Mouse (Mus musculus) forebrain, embryonic 15.5 days (tissue): Measurements from ENCODE around the gene Tas2r144. TPM values are rescaled to one million over a fixed set of nuclear protein-coding genes. Genes with fewer than 3 reads are reported as not detected.
A peak's percentile ranks its signal among the peaks of the same experiment; 100 is the strongest.

Source experiments
- ATAC-seq: fragments of 200-750 bp; cut with Nextera tagmentation; replicated peaks from 2 replicates; pipeline ENCODE4 v1.8.0; 2017; ENCODE audit warnings: mild to moderate bottlenecking, moderate TSS enrichment, moderate library complexity
- H3K27ac ChIP-seq: fragments of 300-500 bp; sonication (generic); replicated peaks from 2 replicates; pipeline ENCODE4 v1.5.1; 2015; ENCODE audit warnings: mild to moderate bottlenecking, inconsistent platforms
- H3K27me3 ChIP-seq: fragments of 300-500 bp; sonication (generic); 2 replicates; pipeline ENCODE4 v1.6.1; 2015; ENCODE audit warnings: inconsistent platforms
- H3K36me3 ChIP-seq: fragments of 300-500 bp; sonication (generic); 2 replicates; pipeline ENCODE4 v1.6.1; 2015; ENCODE audit warnings: mild to moderate bottlenecking, inconsistent platforms
- H3K4me1 ChIP-seq: fragments of 300-500 bp; sonication (generic); 2 replicates; pipeline ENCODE4 v1.6.1; 2015; ENCODE audit warnings: inconsistent platforms
- H3K4me2 ChIP-seq: fragments of 300-500 bp; sonication (generic); replicated peaks from 2 replicates; pipeline ENCODE4 v1.6.1; 2015; ENCODE audit warnings: mild to moderate bottlenecking, inconsistent platforms
- H3K4me3 ChIP-seq: fragments of 300-500 bp; sonication (generic); 2 replicates; pipeline ENCODE4 v1.5.1; 2015; ENCODE audit warnings: mild to moderate bottlenecking, inconsistent platforms
- H3K9ac ChIP-seq: fragments of 300-500 bp; sonication (generic); replicated peaks from 2 replicates; pipeline ENCODE4 v1.6.1; 2015; ENCODE audit warnings: mild to moderate bottlenecking, inconsistent platforms
- H3K9me3 ChIP-seq: fragments of 300-500 bp; sonication (generic); 2 replicates; pipeline ENCODE4 v1.6.1; 2016; ENCODE audit warnings: inconsistent platforms
- WGBS: fragments of 180-500 bp; shearing (Covaris S2); methylation state at CpG from one replicate; pipeline ENCODE4 v1.1.7; 2015; ENCODE audit warnings: mixed read lengths; 5-methylcytosine and 5-hydroxymethylcytosine counted together
- polyA plus RNA-seq: library from polyadenylated mRNA; unstranded; fragments of >200 nt; fragmentation: Nextera tagmentation; extraction: Ambion mirVana; gene quantifications from 2 replicates; pipeline ENCODE4 v1.2.1, GENCODE M21; 2015

Gene Tas2r144
- not detected in 2 replicates for polyA plus RNA-seq

DNA sequence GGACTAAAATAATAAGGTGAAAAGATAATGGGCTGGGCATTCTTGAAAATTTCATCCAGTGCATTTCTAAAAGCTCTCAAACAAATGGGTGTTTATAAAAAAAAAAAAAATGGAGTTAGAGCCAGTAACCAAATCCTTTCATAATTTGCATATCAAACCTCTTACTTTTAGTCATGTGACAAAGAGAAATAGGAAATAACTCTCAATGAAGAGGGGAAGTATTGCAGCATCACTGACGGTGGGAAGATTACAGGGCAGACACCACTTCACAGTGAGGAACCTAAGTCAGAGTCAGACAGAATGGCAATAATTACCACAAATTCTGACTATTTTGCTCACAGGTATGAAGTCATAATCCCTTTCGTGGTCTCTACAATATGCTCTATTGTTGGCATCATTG is at the start of gene Tas2r144:
Gene Tas2r144 (plus strand): TSS at position 301 of the 400 bp plus-strand sequence.
- H3K27me3 ChIP-seq = no peaks in the 10 kb centered on the region
- no peaks in the 10 kb centered on the region for H3K36me3 ChIP-seq
- no peak within 1 kb of the TSS for H3K4me3 ChIP-seq
- ATAC-seq = no peak
- no peak within 1 kb of the TSS for H3K27ac ChIP-seq
- H3K4me1 ChIP-seq = no peaks in the 10 kb centered on the region
- H3K9me3 ChIP-seq = no peaks in the 10 kb centered on the region
- H3K4me2 ChIP-seq = no peak within 1 kb of the TSS
- WGBS = 84% methylated on average over 2 of the region's 2 CpGs
- H3K9ac ChIP-seq = no peak within 1 kb of the TSS

DNA sequence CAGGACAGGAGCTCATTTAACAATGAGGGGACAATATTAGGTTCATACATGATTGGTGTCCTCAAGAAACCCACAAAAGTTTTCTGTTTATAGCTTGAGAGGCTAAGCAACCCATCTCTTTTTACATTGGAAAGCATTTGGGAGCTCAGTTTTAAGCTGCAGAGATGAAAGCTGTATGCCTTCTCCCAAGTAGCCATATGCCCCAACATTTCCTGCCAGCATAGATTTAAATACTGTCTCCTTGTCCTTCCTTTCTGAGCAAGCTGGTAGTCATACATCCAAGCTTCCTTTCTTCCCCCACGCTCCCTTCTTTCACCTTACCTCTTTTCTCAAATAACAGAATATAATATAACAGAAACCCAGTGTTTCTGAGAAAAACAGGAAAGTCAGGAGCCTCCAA is 32.7 kb upstream of the Tas2r144 start:
- H3K9me3 ChIP-seq = no peaks in the 10 kb centered on the region
- no peak for ATAC-seq
- 75% methylated on average over 1 of the region's 1 CpGs for WGBS
- no peaks in the 10 kb centered on the region for H3K36me3 ChIP-seq
- no peaks in the 10 kb centered on the region for H3K4me1 ChIP-seq
- no peak overlapping the region for H3K4me2 ChIP-seq
- H3K27me3 ChIP-seq = no peaks in the 10 kb centered on the region
- H3K27ac ChIP-seq = no peak overlapping the region
- no peak overlapping the region for H3K9ac ChIP-seq
- H3K4me3 ChIP-seq = no peak overlapping the region

DNA sequence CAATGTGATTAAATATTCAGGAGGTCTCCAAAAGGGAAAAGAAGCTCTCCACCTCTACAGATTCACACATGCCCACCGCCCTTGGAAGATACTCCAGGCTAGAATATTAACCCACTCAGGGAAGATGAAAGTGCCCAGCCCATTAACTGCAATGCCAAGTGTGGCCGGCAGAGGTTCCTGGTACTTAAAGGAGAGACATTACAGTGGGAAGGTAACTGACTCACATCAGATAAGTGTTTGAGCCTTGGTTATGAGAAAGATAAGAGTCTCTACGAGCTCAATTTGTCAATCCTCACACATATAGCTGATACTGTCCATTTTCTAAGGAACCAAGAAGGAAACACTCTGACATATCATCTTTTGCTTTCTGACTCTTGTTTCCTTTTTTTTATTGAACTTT is 28.9 kb upstream of the Tas2r144 start:
- Histone ChIP-seq H3K27ac (no peak overlapping the region), H3K27me3 (no peaks in the 10 kb centered on the region), H3K36me3 (no peaks in the 10 kb centered on the region), H3K9ac (no peak overlapping the region), H3K4me2 (no peak overlapping the region), H3K4me1 (no peaks in the 10 kb centered on the region), H3K4me3 (no peak overlapping the region), H3K9me3 (no peaks in the 10 kb centered on the region)
- WGBS = 63% methylated on average over 3 of the region's 3 CpGs
- ATAC-seq = no peak

DNA sequence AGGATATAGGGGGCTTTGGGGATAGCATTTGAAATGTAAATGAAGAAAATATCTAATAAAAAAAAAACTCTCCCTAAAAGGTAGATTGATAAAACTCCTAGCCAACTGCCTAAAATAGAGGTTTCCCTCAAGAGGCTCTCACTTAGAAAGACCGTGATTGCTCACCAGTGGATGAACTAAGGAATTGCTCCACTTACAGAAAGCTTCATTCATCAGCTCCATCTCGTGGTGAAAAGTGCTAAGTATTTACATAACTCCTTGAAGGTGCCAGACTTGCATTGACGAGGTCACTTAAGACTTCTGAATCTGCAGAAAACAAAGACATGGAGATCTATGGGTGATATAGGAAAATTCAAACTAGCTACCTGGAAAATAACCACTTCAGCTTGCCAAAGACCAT is 17.4 kb upstream of the Tas2r144 start:
- ATAC-seq = no peak
- H3K36me3 ChIP-seq = no peaks in the 10 kb centered on the region

DNA sequence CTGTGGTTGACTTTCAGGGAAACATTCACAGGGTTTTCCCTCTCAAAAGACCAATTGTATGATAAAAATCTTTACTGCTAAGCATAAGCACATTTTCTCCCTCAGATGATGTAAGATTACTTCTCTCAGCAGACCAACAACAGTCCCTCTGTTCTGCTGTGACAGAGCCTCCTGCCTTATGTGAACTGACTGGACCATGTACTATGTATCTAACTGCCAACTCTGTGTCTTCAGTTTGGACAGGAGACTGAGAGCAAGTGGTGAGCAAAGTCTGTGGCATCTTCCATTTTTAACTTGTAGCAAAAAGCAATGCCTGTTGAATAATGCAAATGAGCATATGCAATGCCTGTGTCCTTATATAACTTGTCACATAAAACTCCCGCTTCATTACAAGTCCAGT is 15.6 kb upstream of the Tas2r144 start:
- Histone ChIP-seq H3K4me1 (no peaks in the 10 kb centered on the region), H3K36me3 (no peaks in the 10 kb centered on the region), H3K27me3 (no peaks in the 10 kb centered on the region), H3K4me3 (no peak overlapping the region), H3K9me3 (no peaks in the 10 kb centered on the region), H3K4me2 (no peak overlapping the region), H3K27ac (no peak overlapping the region), H3K9ac (no peak overlapping the region)
- WGBS = 80% methylated on average over 1 of the region's 1 CpGs
- no peak for ATAC-seq

More for the DNA sequence above, 17.4 kb upstream of the Tas2r144 start:
- H3K4me2 ChIP-seq = no peak overlapping the region
- no peaks in the 10 kb centered on the region for H3K9me3 ChIP-seq
- WGBS = 44% methylated on average over 3 of the region's 3 CpGs
- H3K4me3 ChIP-seq = no peak overlapping the region
- no peak overlapping the region for H3K9ac ChIP-seq
- no peak overlapping the region for H3K27ac ChIP-seq
- H3K4me1 ChIP-seq = no peaks in the 10 kb centered on the region
- H3K27me3 ChIP-seq = no peaks in the 10 kb centered on the region

DNA sequence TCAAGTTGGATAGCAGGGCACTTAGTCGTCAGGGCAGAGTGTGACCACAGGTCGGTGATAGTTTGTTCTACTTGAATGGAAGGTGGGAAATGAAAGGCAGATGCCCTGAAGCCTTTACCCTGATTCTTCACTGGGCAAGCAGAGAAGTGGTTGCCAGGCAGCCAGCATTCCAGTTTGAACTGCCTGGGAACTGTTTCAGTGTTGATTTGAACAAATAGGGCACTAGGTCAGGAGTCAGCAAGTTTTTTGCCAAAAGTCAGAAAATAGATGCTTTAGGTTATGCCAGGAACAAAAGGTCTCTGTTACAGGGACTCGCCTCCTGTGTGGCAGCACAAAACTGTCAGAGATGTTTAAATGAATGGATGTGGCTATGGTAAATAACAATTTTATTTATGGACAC is 7.2 kb downstream of the Tas2r144 start:
- H3K9me3 ChIP-seq = no peaks in the 10 kb centered on the region
- ATAC-seq = no peak
- WGBS = 74% methylated on average over 3 of the region's 3 CpGs
- H3K27me3 ChIP-seq = no peaks in the 10 kb centered on the region
- no peaks in the 10 kb centered on the region for H3K4me1 ChIP-seq
- H3K36me3 ChIP-seq = no peaks in the 10 kb centered on the region
- H3K27ac ChIP-seq = no peak overlapping the region
- H3K4me3 ChIP-seq = no peak overlapping the region
- no peak overlapping the region for H3K4me2 ChIP-seq
- no peak overlapping the region for H3K9ac ChIP-seq

DNA sequence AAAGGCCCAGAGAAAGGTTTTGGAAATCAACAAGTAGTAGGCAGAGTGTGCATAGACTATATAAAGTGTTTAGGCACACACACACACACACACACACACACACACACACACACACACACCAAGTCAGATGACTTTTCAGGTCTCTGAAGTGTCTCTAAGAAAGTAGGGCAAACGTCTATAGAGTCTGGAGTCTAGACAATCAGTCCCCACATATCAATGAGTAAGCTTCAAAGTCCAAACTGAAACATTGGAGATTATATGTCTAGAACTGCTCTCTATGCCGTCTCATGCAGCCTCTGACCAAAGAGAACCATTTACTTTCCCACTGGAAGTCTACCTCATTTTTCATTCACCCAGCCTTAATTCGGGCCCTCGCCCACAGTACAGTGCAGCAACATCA is 9.9 kb downstream of the Tas2r144 start:
- WGBS = 82% methylated on average over 4 of the region's 4 CpGs
- Histone ChIP-seq H3K27ac (no peak overlapping the region), H3K4me2 (no peak overlapping the region), H3K9me3 (no peaks in the 10 kb centered on the region), H3K9ac (no peak overlapping the region), H3K4me1 (no peaks in the 10 kb centered on the region), H3K36me3 (no peaks in the 10 kb centered on the region), H3K4me3 (no peak overlapping the region), H3K27me3 (no peaks in the 10 kb centered on the region)
- ATAC-seq = no peak

DNA sequence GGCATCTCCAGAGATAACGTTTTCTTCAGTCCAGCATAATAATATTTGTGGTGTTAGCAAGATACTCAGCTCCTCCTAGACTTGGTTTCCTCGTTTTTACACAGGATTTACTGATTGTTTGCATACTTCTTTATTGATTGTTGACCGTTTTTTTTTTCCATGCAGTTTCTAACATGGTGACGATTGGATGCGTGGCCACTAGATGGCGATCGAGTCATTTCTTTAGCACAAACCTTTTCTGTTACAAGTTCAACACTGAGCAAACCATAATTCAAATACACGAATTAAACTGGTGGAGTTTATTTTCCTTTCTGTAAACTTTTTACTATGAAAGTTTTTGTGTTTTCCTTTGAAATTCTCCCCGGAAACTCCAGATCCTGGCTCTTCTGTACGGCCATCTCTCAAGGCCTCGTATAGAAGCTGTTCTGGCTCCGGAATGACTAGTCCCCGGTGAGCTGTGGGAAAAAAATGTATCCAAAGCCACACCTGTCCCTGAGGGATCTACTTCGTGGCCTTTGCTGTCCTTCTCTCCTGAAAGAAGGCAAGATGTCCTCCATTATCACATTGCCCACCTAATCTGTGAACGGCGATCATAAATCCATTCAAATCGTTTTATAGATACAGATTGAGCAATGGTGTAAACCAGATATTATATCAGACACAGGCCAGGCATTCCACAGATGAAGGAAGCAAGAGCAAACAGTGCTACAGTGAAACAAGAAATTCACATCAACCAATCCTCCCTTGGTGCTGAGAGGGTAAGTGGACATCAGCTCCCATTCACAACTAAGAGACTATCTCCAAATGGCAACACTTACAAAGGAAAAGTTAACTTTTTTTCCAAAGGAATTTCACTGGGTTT is 12.3 kb downstream of the Tas2r144 start:
- Histone ChIP-seq H3K36me3 (no peaks in the 10 kb centered on the region), H3K9me3 (no peaks in the 10 kb centered on the region), H3K27ac (no peak overlapping the region), H3K4me1 (0 out of 2 replicates have a peak, but pooled peaks cover 3% of the 10 kb centered on the region), H3K9ac (no peak overlapping the region), H3K27me3 (no peaks in the 10 kb centered on the region), H3K4me2 (no peak overlapping the region), H3K4me3 (no peak overlapping the region)
- ATAC-seq = peak; percentile 69; the same call in 1 of the 2 replicates
- 36% methylated on average over 17 of the region's 17 CpGs for whole genome bisulfite sequencing

DNA sequence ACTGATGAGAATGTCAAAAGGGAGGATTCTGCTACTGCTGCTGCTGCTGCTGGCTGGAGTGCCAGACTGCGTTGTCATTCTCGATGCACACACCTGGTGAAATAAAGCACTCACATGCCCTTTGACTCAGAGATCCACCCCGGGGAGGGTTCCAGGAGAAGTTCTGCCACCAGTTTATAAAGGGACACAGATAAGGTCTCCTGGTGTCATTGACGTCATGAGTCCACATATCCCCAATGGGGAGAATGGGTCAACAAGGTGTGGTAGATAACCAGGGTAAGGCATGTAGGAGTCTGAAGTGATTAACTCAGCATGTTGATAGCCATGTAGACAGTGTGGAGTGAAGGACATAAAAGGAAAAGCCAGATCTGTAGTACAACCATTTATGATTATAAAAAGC is 14.5 kb downstream of the Tas2r144 start:
- Histone ChIP-seq H3K4me1 (0 out of 2 replicates have a peak, but pooled peaks cover 3% of the 10 kb centered on the region), H3K27ac (no peak overlapping the region), H3K36me3 (no peaks in the 10 kb centered on the region), H3K4me2 (no peak overlapping the region), H3K4me3 (no peak overlapping the region), H3K9me3 (no peaks in the 10 kb centered on the region), H3K27me3 (no peaks in the 10 kb centered on the region), H3K9ac (no peak overlapping the region)
- ATAC-seq = no peak
- 82% methylated on average over 4 of the region's 4 CpGs for WGBS

DNA sequence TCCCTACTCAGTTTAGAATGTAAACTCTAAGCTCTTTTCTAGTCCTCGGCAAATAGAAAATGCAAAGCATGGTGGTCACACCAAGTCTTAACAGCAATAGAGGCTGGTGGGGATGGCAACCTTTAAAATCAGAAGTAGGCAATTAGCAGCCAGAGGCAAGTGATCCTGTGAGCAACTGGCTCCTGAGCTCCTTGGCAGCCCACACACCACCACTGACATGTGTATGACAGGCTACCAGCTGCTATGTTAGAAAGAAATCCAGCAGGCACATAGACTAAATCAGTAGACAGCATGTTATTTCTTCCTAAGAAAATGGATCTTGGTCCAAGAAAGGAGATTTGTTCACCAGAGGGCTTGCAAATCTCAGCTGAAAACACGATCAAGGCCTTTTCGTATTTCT is 16.1 kb downstream of the Tas2r144 start:
- H3K27ac ChIP-seq = 0 out of 2 replicates have a peak overlapping the region, but pooled peaks have one; percentile 14

DNA sequence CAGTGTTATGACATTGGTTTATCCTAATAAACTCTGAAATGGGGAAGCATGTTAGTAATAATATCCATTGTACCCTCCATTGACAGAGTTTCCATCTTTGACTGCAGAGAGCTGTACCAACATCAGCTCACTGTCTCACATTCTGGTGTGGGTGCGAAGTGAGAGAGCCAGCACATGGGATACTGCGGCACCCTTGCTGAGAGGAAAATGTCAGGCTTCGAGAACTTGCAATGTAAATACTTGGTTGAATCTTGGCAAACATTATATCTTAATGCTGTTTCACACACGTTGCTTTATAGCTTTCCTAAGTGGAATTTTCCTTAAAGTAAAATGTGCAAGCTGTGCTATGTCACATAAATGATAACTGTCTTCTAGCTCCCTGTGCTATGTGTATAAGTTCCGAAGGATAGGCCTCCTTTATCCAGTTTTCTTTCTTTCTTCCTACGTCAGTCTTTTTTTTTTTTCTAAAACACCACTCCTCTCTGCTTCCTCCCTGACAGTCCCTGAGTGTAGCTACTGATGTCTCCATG is 22.2 kb downstream of the Tas2r144 start:
- ATAC-seq = no peak
- H3K4me2 ChIP-seq = no peak overlapping the region
- H3K27ac ChIP-seq = no peak overlapping the region
- H3K4me1 ChIP-seq = no peaks in the 10 kb centered on the region
- H3K9me3 ChIP-seq = no peaks in the 10 kb centered on the region
- H3K4me3 ChIP-seq = no peak overlapping the region
- 66% methylated on average over 6 of the region's 6 CpGs for WGBS
- H3K9ac ChIP-seq = no peak overlapping the region
- no peaks in the 10 kb centered on the region for H3K36me3 ChIP-seq
- H3K27me3 ChIP-seq = no peaks in the 10 kb centered on the region

More for the DNA sequence above, 16.1 kb downstream of the Tas2r144 start:
- ATAC-seq = peak; percentile 71
- no peak overlapping the region for H3K4me2 ChIP-seq
- 76% methylated on average over 3 of the region's 3 CpGs for WGBS
- no peaks in the 10 kb centered on the region for H3K9me3 ChIP-seq
- H3K36me3 ChIP-seq = no peaks in the 10 kb centered on the region
- no peak overlapping the region for H3K4me3 ChIP-seq
- H3K9ac ChIP-seq = no peak overlapping the region
- H3K27me3 ChIP-seq = no peaks in the 10 kb centered on the region
- H3K4me1 ChIP-seq = 0 out of 2 replicates have a peak, but pooled peaks cover 3% of the 10 kb centered on the region

DNA sequence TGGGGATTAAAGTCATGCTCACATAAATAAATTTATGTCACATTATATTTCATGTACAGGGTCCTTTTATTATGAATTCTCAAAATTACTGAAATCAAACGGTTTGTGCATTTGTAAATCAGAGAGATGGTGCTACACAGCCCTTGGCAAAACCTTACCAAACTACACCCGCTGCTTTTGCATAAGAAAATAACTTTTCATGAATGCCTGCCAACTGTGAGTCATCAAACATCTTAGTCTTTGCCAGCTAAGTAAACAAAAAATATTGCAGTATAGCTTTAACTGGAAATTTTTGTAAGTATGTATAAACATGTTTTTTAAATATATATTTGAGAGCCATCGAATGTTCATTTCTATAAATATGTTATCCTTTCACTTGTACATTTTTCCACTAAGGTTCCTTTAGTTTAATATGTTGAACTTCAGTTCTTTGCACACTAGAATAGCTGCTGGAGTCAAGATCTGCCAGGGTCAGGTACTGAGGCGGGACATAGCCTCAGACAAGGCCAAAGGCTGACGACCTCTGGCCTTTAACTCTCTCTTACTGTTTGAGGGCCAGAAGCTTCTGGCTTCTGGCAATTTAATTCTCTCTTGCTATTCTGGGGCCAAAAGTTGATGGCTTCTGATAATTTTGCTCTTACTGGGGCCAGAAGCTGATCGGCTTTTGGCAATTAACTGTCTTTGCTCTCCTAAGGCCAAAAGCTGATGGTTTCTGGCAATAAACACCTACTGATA is 26.4 kb downstream of the Tas2r144 start:
- Histone ChIP-seq H3K4me3 (no peak overlapping the region), H3K4me1 (peaks cover 8% of the 10 kb centered on the region; the same call in 1 of the 2 replicates)
- 77% methylated on average over 6 of the region's 6 CpGs for WGBS

More for the DNA sequence above, 26.4 kb downstream of the Tas2r144 start:
- H3K36me3 ChIP-seq = no peaks in the 10 kb centered on the region
- no peaks in the 10 kb centered on the region for H3K27me3 ChIP-seq
- no peak overlapping the region for H3K9ac ChIP-seq
- no peak overlapping the region for H3K27ac ChIP-seq
- no peak overlapping the region for H3K4me2 ChIP-seq
- H3K9me3 ChIP-seq = no peaks in the 10 kb centered on the region
- no peak for ATAC-seq
